Mouse (Mus musculus): ENCODE results near the gene Fam50a. TPM values are rescaled to one million over a fixed set of nuclear protein-coding genes. Genes with fewer than 3 reads are reported as not detected.

The Fam50a gene
- 66.8 and 67.5 TPM in 2 replicates for polyA plus RNA-seq (2016; fragmentation: Nextera tagmentation; extraction: Ambion mirVana)

DNA sequence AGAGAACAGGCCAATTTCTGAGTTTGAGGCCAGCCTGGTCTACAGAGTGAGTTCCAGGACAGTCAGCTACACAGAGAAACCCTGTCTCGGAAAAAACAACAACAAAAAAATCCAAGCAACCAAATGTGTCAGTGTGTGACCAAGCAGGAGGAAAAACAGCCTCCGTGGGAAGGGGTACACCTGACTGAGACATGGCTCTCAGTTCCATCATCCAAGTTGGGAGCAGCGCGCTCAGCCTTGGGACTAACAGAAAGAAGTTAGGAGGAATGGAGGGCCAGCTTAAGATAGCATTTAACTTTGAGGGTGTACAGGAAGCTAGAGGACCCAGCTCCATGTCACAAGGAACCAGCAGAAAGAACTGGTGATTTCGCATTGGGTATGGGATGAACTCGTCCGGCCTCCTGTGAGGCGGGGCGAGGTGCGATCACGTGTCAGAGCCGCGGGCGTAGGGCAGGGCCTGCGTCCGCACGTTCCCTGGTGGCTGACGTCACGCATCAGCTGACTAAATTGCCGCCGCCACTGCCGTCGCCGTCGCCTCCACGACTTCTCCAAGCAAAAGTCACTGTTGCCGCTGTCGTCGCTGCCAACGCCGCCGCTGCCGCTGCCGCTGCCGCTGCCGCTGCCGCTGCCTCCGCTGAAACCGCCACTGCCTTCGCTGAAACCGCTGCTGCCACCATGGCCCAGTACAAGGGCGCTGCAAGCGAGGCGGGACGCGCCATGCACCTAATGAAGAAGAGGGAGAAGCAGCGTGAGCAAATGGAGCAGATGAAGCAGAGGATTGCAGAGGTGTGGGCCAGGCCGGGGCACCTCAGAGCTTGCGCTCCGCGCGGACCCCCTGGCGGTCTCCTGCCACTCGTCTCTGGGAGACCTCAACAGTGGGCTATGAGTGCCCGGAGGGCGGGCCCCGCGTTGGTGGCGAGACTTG lies at the start of gene Fam50a:
TSS of gene Fam50a (plus strand) at position 494 of the 925 bp plus-strand sequence.
- WGBS = 13% methylated on average over 59 of the region's 59 CpGs
- Histone ChIP-seq H3K27me3 (ENCODE audit: low read depth, poor library complexity, severe bottlenecking) (no peaks in the 10 kb centered on the region), H3K4me1 (peaks cover 14% of the 10 kb centered on the region), H3K9me3 (replicated peaks) (0 out of 2 replicates have a peak, but pooled peaks cover 3% of the 10 kb centered on the region), H3K4me3 (peak within 1 kb of the TSS; percentile 68), H3K27ac (replicated peaks) (peak within 1 kb of the TSS; percentile 87), H3K36me3 (peaks cover 57% of the 10 kb centered on the region)
- DNase-seq (ENCODE audit: low spot score) = peak; percentile 84

DNA sequence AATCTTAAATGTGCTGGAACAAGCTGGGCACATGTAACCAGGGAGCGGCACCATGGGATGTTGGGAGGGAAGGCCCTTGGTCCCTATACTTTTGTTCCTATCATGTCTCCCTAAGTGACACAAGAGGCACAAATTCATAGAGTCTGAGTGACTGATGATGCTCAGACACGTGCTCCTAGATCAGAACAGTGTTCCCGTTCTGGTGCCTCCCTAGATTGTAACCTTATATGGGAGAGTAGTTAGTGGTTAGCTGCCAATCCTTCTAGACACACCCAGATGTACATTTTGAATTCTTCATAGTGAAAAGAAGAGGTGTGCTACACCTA lies 43.1 kb upstream of the Fam50a start:
- H3K4me1 ChIP-seq = peaks cover 8% of the 10 kb centered on the region; the same call in 1 of the 2 replicates
- H3K4me3 ChIP-seq = peak overlapping the region; percentile 66
- 32% methylated on average over 3 of the region's 3 CpGs for WGBS
- H3K27me3 ChIP-seq (ENCODE audit: low read depth, poor library complexity, severe bottlenecking) = no peaks in the 10 kb centered on the region
- peaks cover 12% of the 10 kb centered on the region for H3K36me3 ChIP-seq
- no peaks in the 10 kb centered on the region for H3K9me3 ChIP-seq (replicated peaks)
- DNase-seq (ENCODE audit: low spot score) = peak; percentile 20
- H3K27ac ChIP-seq (replicated peaks) = peak overlapping the region; percentile 95

DNA sequence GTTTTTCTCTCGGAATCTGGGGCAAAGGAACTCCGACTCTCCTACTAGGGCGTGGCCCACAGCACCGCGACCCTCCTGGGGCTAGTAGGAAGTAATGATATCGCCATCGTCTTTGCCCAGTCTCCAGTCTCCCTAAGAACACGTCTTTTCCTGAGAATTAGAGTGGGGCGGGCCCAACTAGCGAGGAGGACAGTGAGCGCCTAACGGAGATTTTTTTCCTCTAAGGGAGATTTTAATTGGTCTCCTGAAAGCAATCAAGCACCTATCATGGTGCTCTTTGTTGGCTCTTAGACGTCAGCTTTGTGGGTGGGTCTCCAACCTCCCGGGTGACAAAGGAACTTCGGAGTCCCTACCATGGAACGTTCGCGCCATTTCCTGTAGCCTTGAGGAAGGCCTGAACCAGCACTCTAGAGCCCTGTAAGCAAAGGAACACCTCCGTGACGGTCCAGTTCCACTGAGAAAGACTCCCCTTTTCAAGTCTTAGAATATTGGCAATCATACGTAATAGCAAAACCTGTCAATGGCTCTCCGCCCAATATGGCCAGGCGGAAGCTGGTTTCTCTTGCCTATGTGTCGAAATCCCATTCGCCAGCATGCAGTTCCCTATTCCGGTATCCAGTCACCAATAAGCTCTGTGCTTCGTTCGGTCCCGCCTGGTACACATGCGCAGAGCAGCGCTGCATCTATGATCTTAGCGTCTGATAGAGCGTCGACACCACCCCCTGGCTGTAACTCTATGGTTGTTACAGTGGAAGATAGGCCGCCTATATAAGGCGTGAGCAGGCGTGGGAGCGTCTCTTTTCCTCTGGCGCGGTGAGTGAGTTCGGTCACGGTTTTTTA lies 42.6 kb upstream of the Fam50a start, which contains the start of gene Rpl10:
TSS of gene Rpl10 (plus strand) at position 751 of the 840 bp plus-strand sequence.
- DNase-seq (ENCODE audit: low spot score) = peak; percentile 89
- no peaks in the 10 kb centered on the region for H3K27me3 ChIP-seq (ENCODE audit: low read depth, poor library complexity, severe bottlenecking)
- peak within 1 kb of the TSS; percentile 95 for H3K27ac ChIP-seq (replicated peaks)
- no peaks in the 10 kb centered on the region for H3K9me3 ChIP-seq (replicated peaks)
- peak within 1 kb of the TSS; percentile 66 for H3K4me3 ChIP-seq
- 18% methylated on average over 42 of the region's 42 CpGs for WGBS
- peaks cover 8% of the 10 kb centered on the region; the same call in 1 of the 2 replicates for H3K4me1 ChIP-seq
- H3K36me3 ChIP-seq = peaks cover 12% of the 10 kb centered on the region

DNA sequence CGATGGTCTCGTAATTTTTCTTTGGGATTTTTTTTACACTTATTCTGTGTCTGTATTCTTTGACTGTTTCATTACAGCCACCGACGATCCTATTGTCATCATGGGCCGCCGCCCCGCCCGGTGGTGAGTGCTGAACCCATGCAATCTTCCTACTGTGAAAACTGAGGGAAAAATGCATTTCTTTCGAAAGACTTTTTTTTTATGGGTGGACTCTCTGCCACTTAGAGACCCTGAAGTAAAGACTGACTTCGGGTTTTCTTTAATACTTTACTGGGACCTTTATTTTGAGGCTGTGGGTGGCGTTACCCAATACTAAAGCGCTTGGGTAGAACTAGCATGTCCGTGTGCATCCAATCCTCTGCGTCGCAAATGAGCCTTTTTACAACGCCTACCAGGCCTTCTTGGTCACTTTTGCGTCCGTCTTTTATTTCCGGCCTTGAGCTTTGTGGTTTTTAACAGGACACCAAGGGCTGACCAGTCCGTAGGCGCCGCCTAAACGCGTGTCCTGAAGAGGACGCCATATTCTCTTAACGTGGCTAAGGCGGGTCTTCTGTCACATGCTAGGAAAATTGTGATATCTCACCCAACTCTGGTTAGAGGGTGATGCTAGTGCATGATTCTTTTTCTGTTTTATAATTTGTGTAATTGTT lies 41.8 kb upstream of the Fam50a start:
- WGBS = 16% methylated on average over 27 of the region's 27 CpGs
- Histone ChIP-seq H3K36me3 (peaks cover 12% of the 10 kb centered on the region), H3K27me3 (ENCODE audit: low read depth, poor library complexity, severe bottlenecking) (no peaks in the 10 kb centered on the region), H3K9me3 (replicated peaks) (no peaks in the 10 kb centered on the region), H3K4me3 (peak overlapping the region; percentile 66), H3K27ac (replicated peaks) (peak overlapping the region; percentile 95), H3K4me1 (peaks cover 8% of the 10 kb centered on the region; the same call in 1 of the 2 replicates)
- DNase-seq (ENCODE audit: low spot score) = peak; percentile 31

DNA sequence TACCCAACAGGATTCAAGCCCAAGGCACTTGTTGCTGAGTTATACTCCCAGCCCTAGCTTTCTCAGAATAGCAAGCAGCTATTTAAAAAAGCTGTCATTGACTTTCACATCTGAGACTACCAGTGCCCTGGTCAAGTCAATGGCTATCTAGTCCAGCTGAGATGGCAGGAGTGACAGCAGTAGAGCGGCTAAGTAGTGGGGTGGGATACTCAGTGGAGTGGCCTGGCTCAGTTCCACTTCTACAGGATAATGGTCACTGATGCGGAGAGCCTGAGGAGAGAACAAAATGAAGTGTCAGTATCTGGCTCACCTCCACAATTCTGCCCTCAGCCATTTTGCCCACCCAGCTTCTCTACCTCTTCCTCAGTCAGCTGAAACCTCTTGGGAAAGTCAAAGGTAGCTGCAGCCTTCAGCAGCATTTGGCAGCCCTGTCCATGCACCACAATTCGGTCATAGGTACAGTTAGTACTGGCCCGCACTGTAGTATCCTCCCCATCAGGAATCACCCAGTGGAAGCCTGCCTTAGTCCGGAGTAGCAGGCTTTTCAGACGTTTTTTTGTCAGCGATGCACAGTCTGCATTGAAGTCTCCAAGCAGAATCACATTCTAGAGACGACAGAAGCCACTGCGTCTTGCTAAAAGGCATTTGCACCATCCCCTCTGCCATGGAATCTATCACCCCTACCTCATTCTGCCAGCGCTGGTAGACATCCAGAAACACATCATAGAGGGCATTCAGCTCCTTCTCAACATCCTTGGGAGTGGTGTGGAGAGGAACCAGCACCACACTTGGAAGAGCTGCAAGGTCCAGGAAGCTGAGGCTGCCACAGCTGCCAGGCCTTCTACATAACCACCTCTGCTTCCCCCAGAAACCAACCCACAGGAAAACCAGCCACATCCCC lies 39.2 kb upstream of the Fam50a start:
- no peaks in the 10 kb centered on the region for H3K9me3 ChIP-seq (replicated peaks)
- H3K4me3 ChIP-seq = no peak overlapping the region
- WGBS = 31% methylated on average over 10 of the region's 10 CpGs
- no peak overlapping the region for H3K27ac ChIP-seq (replicated peaks)
- no peaks in the 10 kb centered on the region for H3K27me3 ChIP-seq (ENCODE audit: low read depth, poor library complexity, severe bottlenecking)
- peak; percentile 15 for DNase-seq (ENCODE audit: low spot score)
- peaks cover 8% of the 10 kb centered on the region; the same call in 1 of the 2 replicates for H3K4me1 ChIP-seq
- H3K36me3 ChIP-seq = peaks cover 12% of the 10 kb centered on the region

DNA sequence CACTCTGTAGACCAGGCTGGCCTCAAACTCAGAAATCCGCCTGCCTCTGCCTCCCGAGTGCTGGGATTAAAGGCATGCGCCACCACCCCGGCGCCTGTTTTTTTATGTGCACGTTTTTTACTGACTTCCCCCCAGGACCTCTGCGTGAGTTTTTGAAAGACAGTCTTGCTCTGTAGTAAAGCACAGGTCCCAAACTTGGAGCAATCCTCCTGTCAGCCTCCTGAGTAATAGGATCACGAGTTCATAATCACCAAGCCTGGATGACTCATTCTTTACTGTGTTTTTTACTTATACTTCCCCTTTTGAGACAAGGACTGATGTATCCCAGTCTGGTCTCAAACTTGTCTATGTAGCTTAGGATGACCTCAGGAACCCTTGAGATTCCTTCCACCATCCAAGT lies 34.9 kb upstream of the Fam50a start:
- peaks cover 2% of the 10 kb centered on the region for H3K36me3 ChIP-seq
- no peaks in the 10 kb centered on the region for H3K27me3 ChIP-seq (ENCODE audit: low read depth, poor library complexity, severe bottlenecking)
- no peak for DNase-seq (ENCODE audit: low spot score)
- WGBS = 71% methylated on average over 8 of the region's 8 CpGs
- H3K4me3 ChIP-seq = no peak overlapping the region
- H3K27ac ChIP-seq (replicated peaks) = no peak overlapping the region
- H3K4me1 ChIP-seq = peaks cover 10% of the 10 kb centered on the region
- H3K9me3 ChIP-seq (replicated peaks) = no peaks in the 10 kb centered on the region

DNA sequence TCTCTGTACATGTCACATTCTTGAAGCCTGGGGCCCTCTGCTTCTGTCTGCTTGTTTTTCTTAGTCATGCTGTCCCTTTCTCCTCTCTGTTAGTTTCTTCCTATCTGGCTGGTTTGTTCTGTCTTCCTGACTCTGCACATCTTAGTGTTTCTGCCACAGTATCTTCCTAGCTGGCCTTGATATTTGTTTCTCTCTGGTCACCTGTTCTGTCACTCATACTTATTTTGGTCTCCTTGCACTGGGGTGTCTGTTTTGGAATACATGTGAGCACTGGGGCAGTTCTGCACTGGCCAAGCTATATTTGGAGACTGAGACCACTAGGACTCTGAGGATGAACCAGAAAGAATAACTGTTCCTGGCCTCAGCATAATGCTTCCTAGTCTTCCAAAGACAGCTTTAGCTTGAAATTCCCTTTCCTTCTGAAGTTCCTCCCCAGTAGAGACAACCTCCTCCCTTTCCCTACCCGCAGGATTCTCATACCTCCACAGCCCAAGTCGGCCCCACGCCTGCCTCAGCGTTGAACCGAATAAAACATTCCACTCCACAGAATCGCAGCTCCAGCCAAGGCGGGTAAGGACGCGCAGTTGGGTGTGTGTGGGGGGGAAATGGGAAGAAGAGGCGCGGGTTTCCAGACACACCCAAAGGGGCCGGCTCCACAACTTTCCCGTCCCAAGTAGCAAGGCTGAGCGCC lies 31.6 kb upstream of the Fam50a start:
- Histone ChIP-seq H3K9me3 (replicated peaks) (no peaks in the 10 kb centered on the region), H3K27me3 (ENCODE audit: low read depth, poor library complexity, severe bottlenecking) (no peaks in the 10 kb centered on the region), H3K36me3 (0 out of 2 replicates have a peak, but pooled peaks cover 1% of the 10 kb centered on the region), H3K4me1 (peaks cover 20% of the 10 kb centered on the region), H3K27ac (replicated peaks) (peak overlapping the region; percentile 84), H3K4me3 (peak overlapping the region; percentile 64)
- DNase-seq (ENCODE audit: low spot score) = no peak
- WGBS = 16% methylated on average over 14 of the region's 14 CpGs

DNA sequence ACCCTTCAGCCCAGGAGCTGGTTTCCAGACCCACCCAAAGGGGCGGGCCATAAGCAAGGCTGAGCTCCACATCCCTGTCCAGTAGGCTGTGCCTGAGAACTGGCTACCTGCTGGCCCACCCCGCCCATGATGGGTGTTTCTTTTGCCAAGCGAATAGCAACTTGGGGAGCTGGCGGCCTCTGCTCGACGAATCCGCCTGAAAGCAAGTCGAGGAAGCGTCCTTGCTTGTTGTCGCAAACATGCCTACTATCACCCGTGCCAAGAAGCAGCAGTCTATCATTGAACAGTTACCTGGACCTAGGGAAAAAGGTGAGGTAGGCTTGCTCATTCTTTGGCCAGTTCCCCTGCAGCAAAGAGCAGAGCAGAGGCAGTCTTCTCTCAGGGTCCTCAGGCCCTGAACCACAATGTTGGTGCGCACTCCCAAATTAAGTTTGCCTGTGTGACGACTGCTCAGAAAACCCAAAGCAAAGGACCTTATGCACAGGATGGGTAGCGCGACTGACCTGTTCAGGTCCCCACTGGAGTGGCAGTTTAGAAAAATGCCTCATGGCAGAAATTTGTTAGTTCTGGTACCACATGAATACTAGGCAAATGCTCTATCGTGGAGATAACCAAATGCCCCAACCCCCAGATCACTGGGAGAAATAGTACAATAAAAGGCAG lies 31.0 kb upstream of the Fam50a start, which contains the start of the genes Taz and Dnase1l1:
TSS of gene Taz (plus strand) at position 181 of the 663 bp plus-strand sequence.
TSS of gene Dnase1l1 (minus strand) at position 606 of the 663 bp plus-strand sequence.
- H3K9me3 ChIP-seq (replicated peaks) = no peaks in the 10 kb centered on the region
- peak within 1 kb of the TSS; percentile 84 for H3K27ac ChIP-seq (replicated peaks)
- 0 out of 2 replicates have a peak, but pooled peaks cover 3% of the 10 kb centered on the region for H3K36me3 ChIP-seq
- peaks cover 20% of the 10 kb centered on the region for H3K4me1 ChIP-seq
- DNase-seq (ENCODE audit: low spot score) = peak; percentile 47
- H3K27me3 ChIP-seq (ENCODE audit: low read depth, poor library complexity, severe bottlenecking) = no peaks in the 10 kb centered on the region
- WGBS = 16% methylated on average over 16 of the region's 16 CpGs
- peak within 1 kb of the TSS; percentile 64 for H3K4me3 ChIP-seq

DNA sequence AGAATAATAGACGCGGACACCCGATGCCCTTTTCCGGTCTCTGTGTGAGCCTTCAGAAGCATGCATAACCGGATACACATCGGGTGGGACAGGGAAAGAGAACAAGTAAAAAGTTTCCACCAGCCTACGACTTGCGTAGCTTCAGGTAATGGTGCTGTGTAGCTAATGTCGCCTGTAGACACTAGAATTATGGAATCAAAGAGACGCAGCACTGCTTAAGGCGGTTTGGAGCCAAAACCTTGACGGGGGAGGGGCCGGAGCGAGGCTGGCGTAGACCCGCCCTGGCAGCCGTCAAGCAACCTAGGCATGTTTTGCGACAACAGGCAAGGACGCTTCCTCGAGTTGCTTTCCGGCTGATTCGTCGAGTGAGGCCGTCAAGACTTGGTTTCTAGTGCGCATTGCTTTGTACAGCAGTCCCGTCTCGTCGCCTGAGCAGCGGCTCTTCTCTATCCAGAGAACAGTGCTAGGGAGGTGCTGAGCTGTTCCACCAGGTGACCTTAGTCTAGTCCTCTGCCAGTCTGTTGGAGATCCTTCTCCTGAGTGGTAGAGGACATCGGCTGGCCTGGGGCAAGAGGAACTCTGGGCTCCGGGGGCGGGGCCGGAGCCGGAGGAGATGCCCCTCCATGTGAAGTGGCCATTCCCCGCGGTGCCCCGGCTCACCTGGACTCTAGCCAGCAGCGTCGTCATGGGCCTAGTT lies 30.3 kb upstream of the Fam50a start:
- Histone ChIP-seq H3K9me3 (replicated peaks) (no peaks in the 10 kb centered on the region), H3K27ac (replicated peaks) (peak overlapping the region; percentile 84), H3K27me3 (ENCODE audit: low read depth, poor library complexity, severe bottlenecking) (no peaks in the 10 kb centered on the region), H3K4me3 (peak overlapping the region; percentile 64), H3K36me3 (0 out of 2 replicates have a peak, but pooled peaks cover 3% of the 10 kb centered on the region), H3K4me1 (peaks cover 20% of the 10 kb centered on the region)
- WGBS = 27% methylated on average over 39 of the region's 39 CpGs
- DNase-seq (ENCODE audit: low spot score) = peak; percentile 81

DNA sequence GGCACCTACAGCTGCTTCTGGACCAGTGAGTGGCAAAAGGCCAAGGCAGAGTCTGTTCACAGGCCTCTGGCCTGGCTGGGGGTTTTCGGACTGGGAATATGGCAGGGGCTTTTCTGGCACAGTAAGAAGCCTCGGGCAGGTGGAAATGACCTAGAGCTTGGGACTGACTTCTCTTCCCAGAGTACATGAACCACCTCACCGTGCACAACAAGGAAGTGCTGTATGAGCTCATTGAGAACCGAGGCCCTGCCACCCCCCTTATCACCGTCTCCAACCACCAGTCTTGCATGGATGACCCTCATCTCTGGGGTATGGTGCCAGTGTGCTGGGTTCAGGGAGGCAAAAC lies 29.8 kb upstream of the Fam50a start:
- Histone ChIP-seq H3K36me3 (peaks cover 7% of the 10 kb centered on the region), H3K4me3 (peak overlapping the region; percentile 64), H3K4me1 (peaks cover 20% of the 10 kb centered on the region), H3K9me3 (replicated peaks) (no peaks in the 10 kb centered on the region), H3K27ac (replicated peaks) (peak overlapping the region; percentile 84), H3K27me3 (ENCODE audit: low read depth, poor library complexity, severe bottlenecking) (no peaks in the 10 kb centered on the region)
- 44% methylated on average over 5 of the region's 5 CpGs for WGBS
- no peak for DNase-seq (ENCODE audit: low spot score)

Data from midbrain, embryonic 10.5 days (tissue).